Mouse (Mus musculus) frontal cortex, postnatal 10 days (tissue): ENCODE data around the gene Tm7sf3.
"Not testable (repeated sequence)": the region's sequence is repeated elsewhere in the genome, so short reads cannot be mapped to it uniquely, and the experiment has no call there.

Experiments
- DNase-seq, 2 experiments: peaks; one replicate each; pipeline ENCODE4 v3.0.0; 2022; ENCODE audit warnings: low spot score in 2 of 2, mixed read lengths in 1 of 2

Gene Tm7sf3

DNA sequence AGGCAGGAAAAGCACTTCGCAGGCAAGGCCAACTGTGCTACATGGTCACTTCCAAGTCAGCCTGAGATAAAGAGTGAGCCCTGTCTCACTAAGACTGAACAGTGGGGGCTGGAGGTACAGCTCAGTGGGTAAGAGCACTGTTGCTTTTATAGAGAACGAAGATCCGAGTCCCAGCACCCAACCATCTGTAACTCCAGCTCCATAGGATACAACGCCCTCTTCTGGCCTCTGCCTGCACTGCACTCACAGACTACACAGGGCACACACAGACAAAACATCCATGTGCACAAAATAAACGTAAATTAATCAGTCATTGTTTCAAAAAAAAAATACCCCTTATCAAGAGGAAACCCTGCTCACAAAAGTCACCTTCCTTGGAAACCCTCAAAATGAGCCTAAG, 28.7 kb downstream of the Tm7sf3 start:
- DNase-seq, result no peak

DNA sequence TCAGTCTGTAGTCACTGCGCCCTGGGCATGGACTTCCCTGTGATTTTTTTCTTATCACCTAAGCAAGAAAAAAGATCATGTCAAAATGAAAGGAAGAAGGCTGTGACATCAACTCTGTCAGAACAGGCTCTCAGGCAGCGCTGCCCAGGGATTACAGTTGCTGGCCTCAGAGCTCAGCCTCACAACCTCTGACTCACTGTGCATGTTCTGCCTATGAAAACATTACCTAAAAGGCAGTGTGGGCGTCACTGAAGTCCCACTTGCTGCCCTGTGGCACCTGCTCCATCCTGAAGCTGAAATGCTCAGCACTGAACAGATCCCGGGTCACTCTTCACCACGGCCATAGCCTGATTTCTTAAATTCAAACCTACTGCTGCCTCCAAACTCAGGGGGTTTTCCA, 29.9 kb downstream of the Tm7sf3 start:
- DNase-seq, result no peak

DNA sequence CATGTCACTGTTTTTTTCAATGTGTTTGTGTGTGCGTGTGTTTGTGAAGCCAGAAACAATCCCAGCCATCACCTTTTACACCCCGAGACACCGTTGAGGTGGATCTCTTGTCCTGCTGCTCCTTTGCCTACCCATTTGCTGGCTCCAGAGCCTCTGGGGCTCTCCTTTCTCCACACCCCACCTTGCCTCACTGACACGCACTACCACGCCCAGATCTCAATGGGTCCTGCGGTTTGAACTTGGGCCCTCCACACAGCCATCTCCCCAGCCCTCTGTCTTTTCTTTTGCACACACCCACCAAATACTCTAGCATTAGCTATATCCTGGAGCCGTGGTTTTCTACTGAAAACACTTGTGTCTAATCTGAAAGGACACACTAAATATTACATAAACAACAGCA, 30.7 kb downstream of the Tm7sf3 start:
- no peak for DNase-seq

DNA sequence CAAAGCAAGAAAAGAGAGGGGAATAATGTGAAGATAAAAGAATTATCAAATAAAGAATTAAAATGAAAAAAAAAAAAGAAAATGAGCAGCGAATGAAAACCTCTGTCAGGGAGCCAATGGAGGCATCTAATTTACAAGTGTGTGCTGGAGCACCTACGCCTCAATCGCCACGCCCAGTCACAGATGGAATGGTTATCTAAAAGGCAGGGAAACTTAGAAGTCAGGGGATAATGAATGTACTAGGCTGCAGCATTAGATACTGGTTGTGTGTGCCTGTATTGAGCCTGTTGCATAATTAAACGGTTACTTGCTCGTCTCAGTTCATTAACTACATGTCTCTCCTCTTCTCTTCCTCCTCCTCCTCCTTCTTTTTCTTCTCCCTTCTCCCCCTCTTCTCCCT, 31.2 kb downstream of the Tm7sf3 start:
- no peak for DNase-seq

DNA sequence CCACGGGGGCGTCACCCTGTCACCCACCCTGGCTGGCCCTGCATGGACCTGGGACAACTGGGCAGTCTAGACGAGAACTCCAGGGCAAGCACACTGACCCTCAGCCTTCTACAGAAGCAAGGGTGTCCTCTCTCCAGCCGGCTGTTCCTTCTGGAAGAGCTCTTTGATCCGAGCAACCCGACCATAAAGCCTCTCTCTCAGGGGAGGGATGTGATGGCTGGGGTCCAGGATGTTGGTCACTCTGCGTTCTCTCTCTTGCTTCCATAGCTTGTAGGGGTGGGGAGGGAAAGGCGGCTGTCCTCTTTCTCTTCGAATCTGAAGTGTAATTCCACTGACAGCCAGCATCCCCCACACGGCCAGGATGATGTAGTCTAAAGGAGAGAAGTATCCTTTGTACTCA, 39.0 kb downstream of the Tm7sf3 start:
- DNase-seq, result no peak

DNA sequence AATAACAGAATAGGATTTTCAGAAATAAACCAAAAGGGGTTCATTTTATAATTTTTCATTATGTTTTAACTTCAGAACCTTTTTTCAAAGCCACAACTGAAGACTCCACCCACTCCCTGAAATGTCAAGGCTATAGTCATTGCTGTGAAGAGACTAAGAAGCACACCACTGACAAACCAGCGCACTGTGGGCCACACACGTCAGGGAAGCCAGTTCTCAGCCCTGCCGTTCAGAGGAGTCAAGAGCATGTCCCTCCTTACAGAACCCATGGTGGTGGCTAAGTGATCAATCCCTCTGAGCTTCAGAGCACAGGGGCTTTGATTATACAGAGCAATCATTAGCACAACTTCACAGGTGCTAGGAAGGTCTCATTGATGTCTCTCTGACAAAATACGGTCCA, 40.0 kb downstream of the Tm7sf3 start:
- DNase-seq, result no peak

DNA sequence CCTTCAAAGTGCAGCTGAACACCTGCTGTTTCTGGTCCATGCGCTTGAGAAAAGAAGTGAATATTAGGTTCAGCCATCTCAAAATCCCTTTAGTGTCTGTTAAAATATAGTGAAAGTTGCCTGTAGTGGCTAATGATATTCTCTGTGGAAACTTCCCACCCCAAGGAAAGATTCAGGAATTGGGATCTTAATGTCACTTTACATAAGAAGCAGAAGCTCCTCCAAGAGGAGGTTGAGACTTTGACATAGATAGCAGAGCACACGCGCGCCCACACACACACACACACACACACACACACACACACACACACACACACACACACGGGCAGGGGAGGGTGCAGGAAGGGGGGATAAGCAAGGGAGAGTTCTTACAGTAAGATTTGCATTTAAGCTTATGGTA, 57.5 kb downstream of the Tm7sf3 start:
- DNase-seq, result no peak

DNA sequence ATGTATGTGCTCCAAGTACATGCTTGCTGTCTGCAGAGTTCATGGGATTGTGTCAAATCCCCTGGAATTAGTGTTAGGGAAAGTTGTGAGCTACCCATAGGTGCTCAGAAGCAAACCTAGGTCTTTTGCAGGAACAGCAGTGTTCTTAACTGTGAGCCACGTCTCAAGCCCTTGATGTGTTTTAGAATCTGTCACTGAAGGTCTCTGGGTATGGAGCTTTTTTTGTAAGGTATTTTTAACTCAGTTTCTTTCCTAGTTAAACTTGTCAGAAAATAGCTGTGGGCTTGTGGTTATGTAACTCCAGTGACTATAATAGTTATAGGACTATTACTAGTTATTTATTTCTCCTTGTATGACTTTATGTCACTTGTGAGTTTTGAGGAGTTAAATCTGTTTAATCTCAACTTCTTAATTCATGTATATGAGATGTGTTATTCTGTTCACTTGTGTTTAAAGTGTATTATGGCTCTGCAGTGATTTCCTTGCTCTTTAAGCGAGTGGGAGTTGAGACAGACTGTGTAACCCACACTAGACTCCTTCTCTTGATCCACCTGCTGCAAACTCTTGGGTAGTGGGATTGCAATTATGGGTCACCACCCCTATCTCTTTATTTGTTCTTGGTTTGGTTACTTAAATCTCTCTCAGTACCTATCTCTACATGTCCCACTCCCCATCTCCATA, 59.1 kb downstream of the Tm7sf3 start:
- DNase-seq, result no peak

DNA sequence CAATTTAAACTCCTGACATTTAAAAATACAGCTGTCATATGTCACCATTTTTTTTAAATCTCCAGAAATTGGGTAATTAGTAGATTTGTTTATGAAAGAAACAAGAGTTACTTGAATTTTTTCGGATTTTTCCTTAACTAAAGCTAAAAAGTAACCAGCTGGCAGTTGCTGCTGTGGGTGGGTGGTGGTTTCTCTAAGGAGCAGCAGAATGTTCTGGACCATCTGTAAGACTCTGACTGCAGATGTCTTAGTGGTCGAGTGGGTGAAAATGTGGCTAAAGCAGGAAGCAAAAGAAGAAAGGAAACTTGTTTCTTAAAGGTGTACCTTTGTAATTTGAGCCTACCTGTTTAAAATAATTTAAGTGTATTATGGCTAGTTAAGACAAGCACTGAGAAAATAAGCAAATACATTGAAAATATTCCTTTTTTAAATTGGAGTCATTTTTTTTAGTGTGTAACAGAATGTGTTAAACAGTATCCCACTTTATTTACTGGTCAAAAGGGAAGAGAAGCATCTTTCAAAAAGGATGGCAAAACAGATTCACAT, 62.2 kb downstream of the Tm7sf3 start:
- peak in 1 of 2 experiments; percentile 26 for DNase-seq

DNA sequence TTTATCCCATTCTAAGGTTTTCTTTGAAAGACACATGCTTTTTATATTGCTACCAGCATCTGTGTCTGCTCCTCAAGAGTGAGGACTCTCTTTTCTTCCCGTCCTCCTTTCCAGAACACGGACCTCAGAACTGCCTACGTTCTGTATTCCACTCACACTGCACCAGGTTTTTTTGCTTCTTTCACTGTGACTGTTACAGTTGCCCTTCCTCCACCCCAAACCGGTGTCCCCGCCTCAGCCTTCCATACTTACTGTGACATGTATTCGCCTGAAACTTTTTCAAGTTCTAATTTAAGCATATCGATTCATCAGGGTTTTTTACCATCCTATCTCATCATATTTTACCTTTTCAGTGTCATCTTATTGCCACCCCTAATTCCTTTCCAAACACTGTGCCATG, 64.0 kb downstream of the Tm7sf3 start:
- peak; percentile 10 to 23 for DNase-seq

DNA sequence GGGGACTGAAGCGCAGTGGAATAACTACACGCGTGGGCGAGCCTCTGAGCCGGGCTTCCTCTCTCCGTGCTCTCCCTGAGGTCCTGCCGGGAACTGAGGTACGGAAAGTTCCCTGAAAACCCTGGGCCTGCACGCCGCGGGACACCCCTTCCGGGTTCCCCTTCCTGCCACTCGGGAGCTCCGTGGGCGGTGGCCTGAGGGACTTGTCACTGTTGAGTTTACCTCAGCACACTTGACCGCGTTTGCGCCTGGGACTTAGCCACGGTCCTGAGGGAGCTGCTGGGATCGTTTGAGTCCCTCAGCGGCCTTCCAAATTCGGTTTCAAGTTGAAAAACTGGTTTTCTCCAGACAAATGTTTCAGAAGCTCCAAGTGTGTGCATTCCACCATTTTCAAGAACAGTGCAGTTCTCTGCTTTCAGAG, 64.5 kb downstream of the Tm7sf3 start:
- no peak for DNase-seq

DNA sequence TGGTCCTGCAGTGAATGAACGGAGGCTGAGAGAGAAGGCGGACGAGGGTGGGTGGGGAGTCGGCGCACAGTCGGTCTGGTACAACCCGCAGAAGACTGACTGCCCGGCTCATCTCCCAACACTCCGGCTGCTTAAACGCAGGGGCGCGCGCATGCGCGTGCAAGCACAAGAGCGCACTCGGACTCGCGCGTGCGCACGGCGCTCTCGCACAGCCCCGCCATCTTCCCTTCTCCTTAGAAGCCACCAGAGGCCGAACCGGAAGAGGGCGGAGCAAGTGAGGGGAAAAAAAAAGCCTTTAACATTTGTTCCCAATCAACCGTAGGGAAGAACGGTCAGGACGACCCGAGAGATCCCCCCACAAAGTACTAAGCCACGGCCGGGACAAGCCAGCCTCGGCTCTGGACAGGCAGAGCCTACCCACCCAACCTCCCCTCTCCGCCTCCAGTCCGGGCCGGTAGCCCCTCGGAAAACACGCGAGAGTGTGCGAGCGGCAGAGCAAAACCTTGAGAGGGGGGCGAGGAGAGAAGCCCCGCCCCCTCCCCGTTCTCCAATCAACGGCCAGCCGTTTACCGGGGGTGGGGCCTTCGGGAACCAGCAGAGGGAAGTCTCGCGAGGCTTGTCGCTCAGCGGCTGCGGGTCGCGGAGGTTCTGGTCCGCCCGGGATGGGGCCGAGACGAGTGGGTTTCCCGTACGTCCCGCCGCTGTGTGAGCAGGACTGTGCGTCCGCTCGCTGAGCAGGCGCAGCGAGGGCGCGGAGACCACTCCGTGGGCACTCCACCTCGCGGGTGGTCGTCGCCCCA, 65.1 kb downstream of the Tm7sf3 start, which contains the start of gene Ints13:
TSS of gene Ints13 (minus strand) at position 526 of the 800 bp plus-strand sequence.
- peak; percentile 96 for DNase-seq

DNA sequence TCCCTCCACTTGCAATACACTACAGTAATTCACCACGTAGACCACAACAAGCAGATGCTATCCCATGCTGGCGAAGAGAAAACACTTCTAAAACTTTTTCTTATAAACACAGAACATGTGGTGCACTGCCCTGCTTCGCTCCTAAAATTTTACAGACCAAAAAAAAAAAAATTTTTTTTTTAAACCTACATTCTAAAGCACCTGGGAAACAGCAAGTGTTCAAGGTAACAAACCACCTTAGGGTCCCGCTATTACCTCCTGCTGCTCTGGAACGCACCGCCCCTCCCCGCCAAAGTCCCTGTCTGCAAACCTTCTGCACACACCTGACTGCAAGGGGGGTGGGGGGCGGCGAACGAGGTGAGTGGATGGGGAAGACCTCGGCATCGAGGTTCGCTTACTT, 65.7 kb downstream of the Tm7sf3 start, which contains the start of gene Fgfr1op2:
TSS of gene Fgfr1op2 (plus strand) at position 301 of the 400 bp plus-strand sequence.
- DNase-seq, result no peak

DNA sequence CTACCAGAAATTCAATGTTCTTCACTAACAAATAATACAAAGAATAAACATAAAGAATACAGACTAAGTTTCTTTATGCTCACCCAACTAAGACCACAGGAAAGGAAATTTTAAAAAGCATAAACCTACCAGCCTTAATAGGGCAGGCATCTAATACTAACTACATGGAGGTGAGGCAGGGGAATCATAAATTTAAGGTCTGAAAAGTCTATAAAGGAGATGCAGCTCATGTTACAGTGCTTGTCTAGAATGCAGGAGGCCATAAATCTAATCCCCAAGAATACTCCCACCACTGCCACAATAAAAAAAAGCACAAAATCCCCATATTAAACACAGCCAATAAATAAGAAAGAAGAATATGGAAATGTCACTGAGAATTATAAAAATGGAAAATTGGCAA, 70.6 kb downstream of the Tm7sf3 start:
- no peak for DNase-seq

DNA sequence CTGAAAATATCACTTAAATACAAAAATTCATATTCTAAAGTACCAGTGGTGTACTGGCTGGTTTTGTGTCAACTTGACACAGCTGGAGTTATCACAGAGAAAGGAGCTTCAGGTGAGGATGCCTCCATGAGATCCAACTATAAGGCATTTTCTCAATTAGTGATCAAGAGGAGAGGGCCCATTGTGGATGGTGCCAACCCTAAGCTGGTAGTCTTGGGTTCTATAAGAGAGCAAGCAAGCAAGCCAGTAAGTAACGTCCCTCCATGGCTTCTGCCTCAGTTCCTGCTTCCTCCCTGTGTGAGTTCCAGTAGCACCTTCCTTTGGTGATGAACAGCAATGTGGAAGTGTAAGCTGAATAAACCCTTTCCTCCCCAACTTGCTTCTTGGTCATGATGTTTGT, 80.2 kb downstream of the Tm7sf3 start:
- DNase-seq, result not testable (repeated sequence)
